Mouse (Mus musculus) natural killer cell, adult 2 months (primary cell): Measurements from ENCODE around the gene Adcy4.

Experiments
- DNase-seq, 2 experiments: peaks; one replicate each; pipeline ENCODE4 v3.0.0; 2022; ENCODE audit warnings: low spot score in 2 of 2

The Adcy4 gene

DNA sequence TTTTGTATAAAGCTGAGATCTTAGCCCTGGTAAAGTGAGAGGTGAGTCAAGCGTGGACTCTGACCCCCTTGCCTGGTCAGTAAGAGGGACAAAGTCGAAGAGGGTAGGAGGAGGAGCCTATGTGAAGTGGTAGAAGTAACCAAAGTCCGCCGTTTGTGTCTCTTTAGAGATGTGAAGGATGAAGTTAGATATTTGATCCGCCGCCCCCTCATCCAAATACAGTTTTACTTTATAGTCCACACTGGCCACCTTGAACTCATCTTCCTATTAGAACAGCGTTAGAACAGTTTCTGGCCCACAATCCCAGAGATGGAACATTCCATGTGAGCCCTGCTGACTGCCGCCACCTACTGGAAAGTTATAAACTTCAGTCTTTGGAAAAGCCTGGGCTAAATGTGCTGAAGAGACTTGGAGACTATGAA, 25.5 kb downstream of the Adcy4 start, which contains the start of gene Cideb:
TSS of gene Cideb (minus strand) at position 96 of the 422 bp plus-strand sequence.
- no peak for DNase-seq

DNA sequence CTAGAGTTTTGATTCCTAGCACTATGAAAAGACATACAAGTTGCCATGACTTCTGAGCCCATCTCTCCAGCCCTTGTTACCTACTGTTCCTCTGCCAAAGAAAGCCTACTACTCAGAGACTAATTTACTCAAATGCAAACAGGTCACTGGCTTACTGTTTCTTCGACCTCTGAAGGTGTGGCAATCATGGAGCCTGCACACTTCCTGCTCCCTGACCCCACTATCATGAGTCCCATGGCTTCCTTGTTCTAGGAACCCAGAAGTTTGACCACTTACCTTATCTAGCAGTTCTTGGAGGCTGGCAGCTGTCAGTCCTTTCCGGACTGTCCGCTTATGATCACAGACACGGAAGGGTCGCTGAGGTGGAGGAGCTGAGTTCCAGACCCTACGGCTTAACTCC, 26.3 kb downstream of the Adcy4 start:
- DNase-seq, result no peak

DNA sequence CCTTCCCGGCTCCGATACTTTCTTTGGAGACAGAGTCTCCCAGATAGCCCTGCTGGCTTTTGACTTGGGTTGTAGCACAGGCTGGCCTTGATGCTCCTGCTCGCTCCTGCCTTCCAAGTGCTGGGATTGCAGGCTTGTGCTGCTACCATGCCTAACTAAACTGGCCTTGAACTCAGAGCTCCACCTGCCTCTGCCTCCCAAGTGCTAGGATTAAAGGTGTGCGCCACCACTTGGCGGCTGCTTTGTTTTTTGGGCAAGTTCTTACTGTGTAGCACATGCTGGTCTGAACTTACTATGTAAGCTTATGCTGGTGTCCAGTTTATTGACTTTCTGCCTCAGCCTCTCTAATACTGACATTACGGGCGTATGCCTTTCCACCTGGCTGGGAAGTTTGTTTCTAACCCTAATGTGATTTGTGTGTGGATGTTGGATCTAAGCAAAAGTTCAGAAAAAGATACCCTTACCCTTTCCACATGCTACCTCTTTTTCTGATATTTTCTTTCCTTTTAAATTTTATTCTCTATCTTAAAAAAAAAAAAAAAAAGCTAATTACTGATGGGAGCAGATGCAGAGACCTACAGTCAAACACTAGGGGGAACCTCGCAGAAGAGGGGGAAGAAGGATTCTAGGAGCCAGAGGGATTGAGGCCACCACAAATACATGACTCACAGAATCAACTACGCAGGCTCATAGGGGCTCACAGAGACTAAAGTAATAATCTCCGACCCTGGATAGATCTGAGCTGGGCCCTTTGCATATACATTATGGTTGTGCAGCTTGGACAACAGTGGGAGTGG, 36.6 kb downstream of the Adcy4 start:
- DNase-seq, result no peak

DNA sequence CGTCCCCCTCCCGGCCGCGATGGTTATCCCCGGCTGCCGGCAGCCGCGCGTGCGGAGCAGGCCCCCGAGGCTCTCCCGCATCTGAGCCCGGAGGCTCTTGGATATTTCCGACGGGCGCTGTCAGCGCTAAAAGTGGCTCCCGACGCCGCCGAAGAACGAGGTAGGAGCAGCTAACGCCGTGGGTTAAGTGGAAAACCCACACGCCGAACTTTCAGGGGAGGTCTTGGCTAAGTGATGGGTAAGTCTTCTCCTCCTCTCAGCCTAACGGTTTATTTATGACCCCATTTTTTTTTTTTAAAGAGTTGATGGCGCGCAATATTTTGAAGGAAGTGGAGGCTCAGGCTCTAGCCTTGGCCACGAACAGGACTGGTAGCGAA, 38.0 kb downstream of the Adcy4 start:
- DNase-seq, result no peak

- peak; percentile 78 to 82 for DNase-seq
Observed at GRCm38 (mm10) chr14:55745180-55745860, 38.6 kb downstream of the Adcy4 start, which contains the start of the genes Dhrs1 and Nop9. Gene Dhrs1 (minus strand): TSS chr14:55745690. Gene Nop9 (plus strand): TSS chr14:55745693.

DNA sequence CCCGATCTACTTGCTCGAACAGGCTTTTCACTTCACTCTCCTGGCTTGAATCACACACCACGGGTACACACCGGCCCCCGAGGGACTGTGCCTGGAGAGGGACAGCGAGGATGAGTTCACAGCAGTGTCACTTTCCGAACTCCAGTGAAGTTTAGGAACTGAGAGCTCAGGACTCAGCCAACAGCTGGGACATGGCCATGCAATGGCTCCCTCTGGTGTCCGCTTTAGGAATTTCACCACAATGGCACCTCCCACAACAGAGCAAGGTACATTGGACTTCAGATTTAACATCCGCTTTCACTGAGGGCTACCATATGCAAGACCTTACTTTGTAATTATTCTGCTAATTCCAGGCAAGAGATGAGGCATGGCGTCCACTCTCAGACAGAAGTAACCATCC, 40.2 kb downstream of the Adcy4 start:
- peak; percentile 84 to 89 for DNase-seq

GRCm38 (mm10) chr14:55737086-55737687, 46.7 kb downstream of the Adcy4 start:
- DNase-seq, result no peak

- DNase-seq, result no peak
Observed at GRCm38 (mm10) chr14:55735758-55736157, 48.1 kb downstream of the Adcy4 start.

DNA sequence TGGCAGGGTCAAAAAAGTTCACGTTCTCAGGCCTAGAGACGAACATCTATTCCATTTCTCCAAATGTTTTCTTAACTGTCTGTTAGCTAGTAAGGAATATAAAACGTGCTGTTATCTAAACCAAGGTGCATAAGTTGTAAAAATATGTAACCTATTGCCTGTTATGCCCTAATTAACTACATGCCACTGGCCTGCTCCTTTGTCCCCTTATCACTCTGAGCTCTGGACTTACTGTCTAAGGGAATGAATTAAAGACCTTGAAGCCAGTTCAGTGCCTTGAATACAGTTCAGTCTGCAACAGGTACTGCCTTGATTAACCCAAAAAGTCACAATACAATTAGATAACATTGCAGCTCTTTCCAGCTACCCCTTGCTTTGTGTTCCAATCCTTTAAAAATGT, 48.6 kb downstream of the Adcy4 start:
- no peak for DNase-seq

DNA sequence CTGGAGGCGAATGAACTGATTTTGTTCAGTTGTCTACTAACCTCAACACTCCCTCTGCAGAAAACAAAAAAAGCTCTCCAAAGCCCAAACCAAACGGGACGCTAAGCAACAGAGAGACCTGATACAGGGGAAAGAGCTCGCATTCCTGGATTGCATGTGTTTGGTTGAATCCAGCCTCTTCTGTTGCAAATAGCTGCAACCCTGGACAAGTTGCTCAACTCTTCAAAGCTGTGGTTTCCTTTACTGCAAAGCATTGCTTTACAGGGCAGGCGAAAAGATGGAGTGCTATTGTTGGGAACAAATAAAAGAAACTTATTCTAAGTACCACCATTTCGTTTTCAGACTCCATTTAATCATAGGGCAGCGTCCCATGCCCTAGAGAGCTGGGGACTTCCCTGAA, 49.0 kb downstream of the Adcy4 start:
- DNase-seq, result no peak

DNA sequence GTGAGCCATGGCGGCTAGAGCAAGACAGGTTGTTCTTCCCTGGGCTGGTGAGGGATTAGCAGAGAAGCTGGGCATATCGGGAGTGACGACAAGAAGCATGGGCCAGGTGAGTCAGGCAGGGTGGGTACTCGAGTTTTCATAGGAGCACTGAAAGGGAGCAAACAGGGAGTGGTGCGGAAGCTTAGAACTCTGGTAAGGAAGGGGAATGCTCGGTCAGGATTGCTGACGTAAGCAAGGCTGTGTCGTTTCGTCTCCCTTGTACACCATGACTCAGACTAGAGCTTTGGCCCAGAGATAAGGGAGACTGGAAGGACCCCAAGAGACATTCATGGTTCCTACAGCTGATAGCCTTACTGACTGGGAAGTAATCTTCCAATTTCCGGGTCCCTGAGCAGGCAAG, 50.0 kb downstream of the Adcy4 start:
- no peak for DNase-seq

GRCm38 (mm10) chr14:55730531-55731032, 53.3 kb downstream of the Adcy4 start:
- DNase-seq, result no peak

DNA sequence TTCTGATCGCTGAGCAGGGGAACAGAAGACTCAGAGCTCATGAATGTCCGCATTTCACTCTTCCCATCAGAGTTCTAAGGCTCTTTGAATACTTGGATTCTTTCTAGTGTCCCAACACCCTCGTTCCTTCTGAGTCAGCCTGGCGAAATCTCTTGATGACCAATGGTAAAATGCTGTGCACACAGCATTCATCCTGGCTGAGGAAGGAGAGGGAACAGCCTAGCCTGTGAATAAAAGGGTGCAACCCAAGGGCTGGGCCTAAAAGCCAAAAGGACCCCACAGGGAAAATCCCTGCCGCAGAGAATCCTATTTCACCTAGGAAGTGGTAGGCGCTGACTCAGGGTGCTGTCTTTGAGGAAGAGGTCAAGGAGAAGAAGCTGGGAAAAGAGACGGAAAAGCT, 53.8 kb downstream of the Adcy4 start:
- DNase-seq, result no peak

GRCm38 (mm10) chr14:55727889-55728685, 55.8 kb downstream of the Adcy4 start:
- no peak for DNase-seq

DNA sequence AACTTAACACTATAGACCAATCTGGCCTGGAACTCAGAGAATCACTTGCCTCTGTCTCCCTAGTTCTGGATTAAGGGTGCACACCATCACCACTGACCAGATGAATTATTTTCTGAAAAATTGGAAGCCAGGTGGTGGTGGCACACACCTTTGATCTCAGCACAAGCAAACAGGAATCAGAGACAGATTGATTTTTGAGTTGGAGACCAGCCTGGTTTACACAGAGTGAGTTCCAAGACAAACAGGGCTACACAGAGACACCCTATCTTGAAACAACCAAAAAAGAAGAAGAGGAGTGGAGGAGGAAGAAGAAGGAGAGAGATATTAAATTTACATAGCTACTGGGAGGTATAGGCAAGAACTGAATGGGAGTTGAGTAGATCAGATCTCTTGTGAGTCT, 57.6 kb downstream of the Adcy4 start:
- DNase-seq, result no peak

DNA sequence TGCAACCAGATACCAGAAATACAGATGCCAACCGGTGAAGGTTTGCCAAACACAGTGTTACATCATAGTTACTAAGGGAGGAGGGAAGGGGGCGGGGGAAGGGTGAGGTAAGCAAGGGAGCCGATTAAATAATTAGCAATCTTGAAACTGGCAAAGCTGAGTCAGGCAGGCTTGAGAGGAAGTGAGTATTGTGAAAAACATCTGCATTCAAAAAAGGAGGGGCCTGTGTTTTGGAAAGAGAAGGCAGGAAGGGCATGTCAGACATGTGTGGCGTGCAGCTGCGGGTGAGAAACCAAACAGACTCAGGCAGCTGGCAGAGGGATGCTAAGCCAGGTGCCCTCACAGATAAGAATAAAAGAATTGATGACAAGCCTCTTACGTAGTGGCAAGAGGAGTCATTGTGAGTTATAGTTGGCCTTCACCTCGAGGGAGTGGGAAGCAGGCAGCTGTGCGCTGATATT, 59.5 kb downstream of the Adcy4 start:
- peak; percentile 85 to 88 for DNase-seq

DNA sequence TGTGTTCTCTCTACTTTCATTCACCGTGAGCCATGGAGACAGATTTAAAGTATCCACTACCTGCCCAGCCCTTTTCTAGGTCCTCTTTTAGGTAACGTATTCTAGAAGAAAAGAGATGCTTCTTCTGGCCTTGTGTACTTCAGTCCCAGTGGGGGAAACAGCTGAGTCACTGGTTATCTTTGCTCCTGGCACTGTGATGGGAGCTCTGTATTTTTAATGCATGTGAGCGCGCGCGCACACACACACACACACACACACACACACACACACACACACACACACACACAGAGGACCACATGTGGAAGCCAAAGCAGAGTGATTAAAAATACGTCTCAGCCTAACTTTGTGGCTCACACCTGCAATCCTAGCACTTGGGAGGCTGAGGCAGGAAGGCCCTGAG, 60.5 kb downstream of the Adcy4 start:
- no peak for DNase-seq

DNA sequence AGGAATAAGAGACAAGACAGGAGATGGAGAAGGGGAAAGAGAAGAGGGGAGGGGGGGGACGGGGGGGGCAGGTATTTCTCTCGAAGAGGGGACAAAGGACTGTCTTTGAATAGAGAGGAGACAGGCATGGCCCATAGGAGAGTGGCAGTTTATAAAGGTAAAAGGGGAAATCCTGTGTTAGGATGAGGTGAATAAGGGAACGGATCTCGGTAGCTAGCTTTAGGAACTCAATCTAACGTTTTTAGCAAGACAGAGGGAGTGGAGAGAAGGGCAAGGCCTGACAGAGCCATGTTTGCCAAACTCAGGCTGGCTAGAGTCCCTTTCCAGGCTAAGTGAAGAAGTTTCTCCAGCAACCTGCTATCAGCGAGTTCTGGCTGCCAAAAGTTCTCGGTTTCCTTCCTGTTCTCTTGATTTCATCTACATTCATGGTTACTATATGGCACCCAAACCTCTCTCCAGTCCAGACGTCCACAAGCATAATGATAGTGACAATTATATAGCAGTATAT, 61.4 kb downstream of the Adcy4 start:
- no peak for DNase-seq

GRCm38 (mm10) chr14:55721700-55722437, 62.0 kb downstream of the Adcy4 start, which contains the start of gene Rabggta:
Gene Rabggta (minus strand): TSS chr14:55722263.
- DNase-seq, result peak; percentile 88 to 94

- no peak for DNase-seq
Observed at GRCm38 (mm10) chr14:55721076-55721475, 62.8 kb downstream of the Adcy4 start.

- DNase-seq, result no peak
Observed at GRCm38 (mm10) chr14:55720666-55721065, 63.2 kb downstream of the Adcy4 start.
